Mouse (Mus musculus) heart, embryonic 15.5 days (tissue): ENCODE measurements around the gene Cphx3. TPM values are rescaled to one million over a fixed set of nuclear protein-coding genes. Genes with fewer than 3 reads are reported as not detected.

Experiments
- polyA plus RNA-seq: library from polyadenylated mRNA; unstranded; fragments of >200 nt; fragmentation: Nextera tagmentation; extraction: Ambion mirVana; gene quantifications from 2 replicates; pipeline ENCODE4 v1.2.1, GENCODE M21; 2015

The Cphx3 gene
- polyA plus RNA-seq, 1 experiment from 2014 or later, result not detected

Other genes with a start within 250 kb of the Cphx3 start
- gene Anxa11, start 240.1 kb upstream of the Cphx3 start, polyA plus RNA-seq, result 27.0 and 31.6 TPM in 2 replicates
- 0.85 TPM in 1 of 2 replicates, not detected in the other for gene Plac9a, start 179.2 kb upstream of the Cphx3 start, polyA plus RNA-seq
- 2.3 and 4.2 TPM in 2 replicates for gene Tmem254a, start 154.6 kb upstream of the Cphx3 start, polyA plus RNA-seq
- gene Cphx1, start 144.0 kb upstream of the Cphx3 start, polyA plus RNA-seq, result not detected in 2 replicates
- 0.43 and 0.82 TPM in 2 replicates for gene Duxbl1, start 103.7 kb upstream of the Cphx3 start, polyA plus RNA-seq
- gene Gm9780, start 39.6 kb upstream of the Cphx3 start, polyA plus RNA-seq, result 17.0 and 23.9 TPM in 2 replicates
- 15.8 and 21.7 TPM in 2 replicates for gene Tmem254c, start 14.9 kb upstream of the Cphx3 start, polyA plus RNA-seq
- not detected in 2 replicates for gene Cphx2, start 781 bp upstream of the Cphx3 start, polyA plus RNA-seq
- 0.94 and 1.4 TPM in 2 replicates for gene Duxbl2, start 36.1 kb downstream of the Cphx3 start, polyA plus RNA-seq
- 19.4 and 20.0 TPM in 2 replicates for gene Plac9b, start 100.2 kb downstream of the Cphx3 start, polyA plus RNA-seq
- gene Tmem254b, start 124.7 kb downstream of the Cphx3 start, polyA plus RNA-seq, result 20.9 and 23.9 TPM in 2 replicates
- 0.20 and 0.57 TPM in 2 replicates for gene Duxbl3, start 175.7 kb downstream of the Cphx3 start, polyA plus RNA-seq